Mouse (Mus musculus): ENCODE measurements at regions not wholly inside any gene's neighbourhood (a gene's known extent, or its start where the extent isn't known, plus 50 kb on each side); places are given as distances from the start of the nearest gene placed in this dataset.

- no peaks in the 10 kb centered on the region for H3K36me3 ChIP-seq (ENCODE audit: control insufficient read depth, insufficient read depth, low read length)
Measured at GRCm38 (mm10) chr2:50538068-50538467, 241.5 kb upstream of the Mmadhc start.

GRCm38 (mm10) chr2:50535085-50535878, 238.7 kb upstream of the Mmadhc start:
- Histone ChIP-seq H3K9me3 (replicated peaks; ENCODE audit: control insufficient read depth, low read length, poor library complexity, severe bottlenecking) (no peaks in the 10 kb centered on the region), H3K36me3 (ENCODE audit: control insufficient read depth, insufficient read depth, low read length) (no peaks in the 10 kb centered on the region), H3K9ac (ENCODE audit: low read depth, low read length) (no peak overlapping the region), H3K4me2 (ENCODE audit: low read length) (no peak overlapping the region), H3K4me3 (ENCODE audit: low read depth, low read length) (no peak overlapping the region), H3K27me3 (ENCODE audit: control insufficient read depth, insufficient read depth, low read depth, low read length) (no peaks in the 10 kb centered on the region), H3K4me1 (ENCODE audit: control insufficient read depth, insufficient read depth, low read length) (no peaks in the 10 kb centered on the region), H3K27ac (ENCODE audit: low read length) (no peak overlapping the region)
- ATAC-seq, result no peak
- 89% methylated on average over 4 of the region's 4 CpGs for WGBS

More at GRCm38 (mm10) chr2:50538068-50538467, 241.5 kb upstream of the Mmadhc start:
- Histone ChIP-seq H3K27me3 (ENCODE audit: control insufficient read depth, insufficient read depth, low read depth, low read length) (no peaks in the 10 kb centered on the region), H3K4me2 (ENCODE audit: low read length) (no peak overlapping the region), H3K4me1 (ENCODE audit: control insufficient read depth, insufficient read depth, low read length) (no peaks in the 10 kb centered on the region), H3K4me3 (ENCODE audit: low read depth, low read length) (no peak overlapping the region), H3K9ac (ENCODE audit: low read depth, low read length) (no peak overlapping the region), H3K27ac (ENCODE audit: low read length) (no peak overlapping the region), H3K9me3 (replicated peaks; ENCODE audit: control insufficient read depth, low read length, poor library complexity, severe bottlenecking) (no peaks in the 10 kb centered on the region)
- ATAC-seq, result no peak
- 68% methylated on average over 5 of the region's 5 CpGs for WGBS

GRCm38 (mm10) chr2:50533702-50534101, 237.1 kb upstream of the Mmadhc start:
- Histone ChIP-seq H3K36me3 (ENCODE audit: control insufficient read depth, insufficient read depth, low read length) (no peaks in the 10 kb centered on the region), H3K27me3 (ENCODE audit: control insufficient read depth, insufficient read depth, low read depth, low read length) (no peaks in the 10 kb centered on the region), H3K4me2 (ENCODE audit: low read length) (no peak overlapping the region), H3K4me1 (ENCODE audit: control insufficient read depth, insufficient read depth, low read length) (no peaks in the 10 kb centered on the region), H3K27ac (ENCODE audit: low read length) (no peak overlapping the region), H3K9ac (ENCODE audit: low read depth, low read length) (no peak overlapping the region), H3K4me3 (ENCODE audit: low read depth, low read length) (no peak overlapping the region), H3K9me3 (replicated peaks; ENCODE audit: control insufficient read depth, low read length, poor library complexity, severe bottlenecking) (no peaks in the 10 kb centered on the region)
- ATAC-seq, result no peak
- WGBS, result 93% methylated on average over 2 of the region's 2 CpGs

DNA sequence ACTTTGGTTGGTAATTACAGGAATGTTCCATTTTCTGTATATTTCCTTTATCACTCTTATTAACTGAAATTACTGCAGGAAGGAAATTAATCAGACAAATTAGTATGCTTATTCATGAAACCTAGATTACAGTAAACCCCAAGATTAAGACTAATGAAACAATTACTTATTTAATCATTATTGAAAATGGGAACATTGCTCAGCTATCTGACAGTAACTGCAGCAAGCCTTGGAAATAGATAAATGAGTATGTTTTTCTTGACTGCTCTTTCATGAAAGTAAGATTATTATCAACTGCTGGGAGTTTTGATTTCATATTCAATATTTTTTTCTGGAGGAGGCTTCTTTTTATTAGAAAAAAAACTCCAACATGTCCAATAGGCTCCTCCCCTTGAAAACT, 230.8 kb upstream of the Mmadhc start:
- Histone ChIP-seq H3K4me3 (ENCODE audit: low read depth, low read length) (no peak overlapping the region), H3K4me1 (ENCODE audit: control insufficient read depth, insufficient read depth, low read length) (no peaks in the 10 kb centered on the region), H3K9ac (ENCODE audit: low read depth, low read length) (no peak overlapping the region), H3K27me3 (ENCODE audit: control insufficient read depth, insufficient read depth, low read depth, low read length) (no peaks in the 10 kb centered on the region), H3K9me3 (replicated peaks; ENCODE audit: control insufficient read depth, low read length, poor library complexity, severe bottlenecking) (no peaks in the 10 kb centered on the region), H3K27ac (ENCODE audit: low read length) (no peak overlapping the region), H3K4me2 (ENCODE audit: low read length) (no peak overlapping the region), H3K36me3 (ENCODE audit: control insufficient read depth, insufficient read depth, low read length) (no peaks in the 10 kb centered on the region)
- ATAC-seq, result no peak

DNA sequence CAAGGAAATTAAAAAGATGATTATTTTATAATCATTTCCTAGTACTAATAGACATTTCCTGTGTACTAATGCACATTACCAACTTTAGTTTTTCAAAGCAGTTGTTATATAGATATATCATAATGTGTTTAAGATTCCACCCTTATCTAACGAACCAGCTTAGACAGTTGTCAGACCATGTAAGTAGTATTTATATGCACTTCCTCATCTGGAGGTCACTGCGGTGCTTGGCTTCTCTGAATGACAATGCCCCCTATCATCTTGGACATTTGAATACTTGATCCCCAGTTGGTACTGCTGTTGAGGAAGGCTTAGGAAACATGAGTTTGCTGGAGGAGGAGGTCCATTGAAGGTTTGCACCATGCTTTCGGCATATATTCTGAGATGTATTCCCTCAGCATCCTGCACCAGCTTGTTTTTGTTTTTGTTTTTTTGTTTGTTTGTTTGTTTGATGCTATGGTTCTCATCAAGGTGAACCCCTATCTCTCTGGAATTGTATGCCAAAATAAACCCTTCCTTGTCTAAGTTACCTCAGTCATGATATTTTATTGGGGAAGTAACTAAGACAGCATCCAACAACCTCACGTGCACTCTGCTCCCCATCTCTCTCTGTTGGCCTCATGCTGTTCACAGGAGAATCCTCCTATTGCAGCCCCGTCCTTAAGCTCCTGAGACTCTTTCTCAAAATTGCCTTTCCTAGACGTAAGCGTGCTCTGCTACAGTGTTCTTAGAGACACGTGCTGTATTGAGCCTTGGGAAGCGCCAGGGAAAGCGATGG, 228.4 kb upstream of the Mmadhc start:
- Histone ChIP-seq H3K4me3 (ENCODE audit: low read depth, low read length) (no peak overlapping the region), H3K36me3 (ENCODE audit: control insufficient read depth, insufficient read depth, low read length) (no peaks in the 10 kb centered on the region), H3K9me3 (replicated peaks; ENCODE audit: control insufficient read depth, low read length, poor library complexity, severe bottlenecking) (no peaks in the 10 kb centered on the region), H3K4me2 (ENCODE audit: low read length) (no peak overlapping the region), H3K27ac (ENCODE audit: low read length) (no peak overlapping the region), H3K4me1 (ENCODE audit: control insufficient read depth, insufficient read depth, low read length) (peaks cover 4% of the 10 kb centered on the region), H3K9ac (ENCODE audit: low read depth, low read length) (no peak overlapping the region), H3K27me3 (ENCODE audit: control insufficient read depth, insufficient read depth, low read depth, low read length) (no peaks in the 10 kb centered on the region)
- 86% methylated on average over 10 of the region's 10 CpGs for WGBS
- ATAC-seq, result no peak

DNA sequence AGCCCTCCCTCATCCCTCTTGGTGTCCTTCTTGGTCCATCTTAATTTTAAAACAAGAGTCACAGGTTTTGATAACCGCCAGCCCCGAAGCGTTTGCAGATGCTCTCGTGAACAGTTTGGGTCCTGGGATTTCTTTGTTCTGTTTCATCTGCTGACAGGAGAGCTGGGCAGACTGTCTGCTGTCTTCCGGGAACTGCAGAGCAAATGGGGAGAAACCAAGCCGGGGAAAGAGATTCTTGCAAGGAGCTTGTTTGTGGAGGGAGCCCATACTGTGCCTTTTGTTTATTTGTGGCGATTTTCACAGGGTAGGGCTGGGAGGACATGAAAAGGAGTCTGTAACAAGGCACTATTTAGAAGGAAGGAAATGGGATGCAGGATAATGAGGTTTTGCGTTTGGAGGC, 223.6 kb upstream of the Mmadhc start:
- Histone ChIP-seq H3K4me1 (ENCODE audit: control insufficient read depth, insufficient read depth, low read length) (peaks cover 6% of the 10 kb centered on the region), H3K4me2 (ENCODE audit: low read length) (peak overlapping the region; percentile 15), H3K27ac (ENCODE audit: low read length) (peak overlapping the region; percentile 44), H3K4me3 (ENCODE audit: low read depth, low read length) (no peak overlapping the region), H3K36me3 (ENCODE audit: control insufficient read depth, insufficient read depth, low read length) (no peaks in the 10 kb centered on the region), H3K9ac (ENCODE audit: low read depth, low read length) (no peak overlapping the region), H3K27me3 (ENCODE audit: control insufficient read depth, insufficient read depth, low read depth, low read length) (no peaks in the 10 kb centered on the region), H3K9me3 (replicated peaks; ENCODE audit: control insufficient read depth, low read length, poor library complexity, severe bottlenecking) (no peaks in the 10 kb centered on the region)
- peak; percentile 48; the same call in 1 of the 2 replicates for ATAC-seq
- WGBS, result 15% methylated on average over 8 of the region's 8 CpGs

DNA sequence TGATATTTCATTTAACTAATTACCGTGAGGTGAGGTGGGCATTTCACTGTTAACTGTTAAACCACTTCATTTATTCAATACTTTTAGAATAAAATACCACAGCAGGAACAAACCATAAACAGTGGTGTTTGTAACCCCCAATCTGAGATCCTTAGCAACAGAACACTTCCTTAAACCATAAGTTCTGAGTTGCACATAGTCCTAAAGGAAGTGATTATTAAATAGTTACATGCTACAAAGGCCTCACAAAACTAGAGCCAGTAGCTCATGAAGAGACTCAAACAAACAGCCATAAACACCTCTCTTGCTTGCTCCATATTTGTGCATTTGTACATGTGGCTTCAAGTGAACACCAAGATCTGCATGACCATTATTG, 222.5 kb upstream of the Mmadhc start:
- no peak for ATAC-seq
- Histone ChIP-seq H3K4me3 (ENCODE audit: low read depth, low read length) (no peak overlapping the region), H3K9me3 (replicated peaks; ENCODE audit: control insufficient read depth, low read length, poor library complexity, severe bottlenecking) (no peaks in the 10 kb centered on the region), H3K27ac (ENCODE audit: low read length) (no peak overlapping the region), H3K36me3 (ENCODE audit: control insufficient read depth, insufficient read depth, low read length) (no peaks in the 10 kb centered on the region), H3K27me3 (ENCODE audit: control insufficient read depth, insufficient read depth, low read depth, low read length) (no peaks in the 10 kb centered on the region), H3K9ac (ENCODE audit: low read depth, low read length) (no peak overlapping the region), H3K4me2 (ENCODE audit: low read length) (no peak overlapping the region), H3K4me1 (ENCODE audit: control insufficient read depth, insufficient read depth, low read length) (peaks cover 6% of the 10 kb centered on the region)
- WGBS, result 88% methylated on average over 1 of the region's 1 CpGs

DNA sequence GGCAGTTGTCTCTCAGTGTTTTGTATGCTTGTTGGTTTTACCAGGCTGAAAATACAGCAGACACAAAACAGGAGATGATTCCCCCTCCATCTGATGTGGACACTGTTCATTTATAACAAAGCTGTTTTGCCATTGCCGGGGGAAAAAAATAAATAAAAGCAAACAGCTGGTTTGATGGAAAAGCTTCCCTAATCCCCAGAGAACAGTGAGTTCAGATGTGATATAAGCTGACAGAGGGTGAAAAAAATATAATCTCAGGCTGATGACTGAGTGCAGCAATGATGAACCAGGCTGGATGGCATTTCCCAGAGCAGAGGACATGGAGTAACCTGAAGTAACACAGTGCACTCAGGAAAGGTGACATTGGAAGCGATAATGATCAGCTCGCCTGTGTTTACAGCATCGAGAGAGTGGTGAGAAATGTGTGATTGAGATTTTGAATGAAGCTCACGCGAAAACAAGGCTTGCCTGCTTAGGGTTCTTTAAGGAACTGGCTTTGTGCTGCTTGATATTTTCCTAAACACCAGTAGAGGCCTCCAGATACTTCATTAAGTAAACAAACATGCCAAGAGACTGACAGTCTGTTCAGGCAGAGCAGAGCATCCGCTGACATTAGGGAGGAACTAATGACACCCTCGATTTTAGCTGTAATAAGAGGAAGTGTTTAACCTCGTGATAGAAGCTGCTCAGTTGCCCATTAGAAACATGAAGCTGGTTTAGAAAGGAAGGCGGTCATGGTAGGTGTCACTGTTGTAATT, 221.9 kb upstream of the Mmadhc start:
- H3K27ac ChIP-seq (ENCODE audit: low read length), result peak overlapping the region; percentile 54
- H3K4me1 ChIP-seq (ENCODE audit: control insufficient read depth, insufficient read depth, low read length), result peaks cover 6% of the 10 kb centered on the region
- no peak overlapping the region for H3K4me3 ChIP-seq (ENCODE audit: low read depth, low read length)
- H3K4me2 ChIP-seq (ENCODE audit: low read length), result no peak overlapping the region
- WGBS, result 48% methylated on average over 10 of the region's 10 CpGs
- no peaks in the 10 kb centered on the region for H3K27me3 ChIP-seq (ENCODE audit: control insufficient read depth, insufficient read depth, low read depth, low read length)
- H3K9ac ChIP-seq (ENCODE audit: low read depth, low read length), result no peak overlapping the region
- H3K9me3 ChIP-seq (replicated peaks; ENCODE audit: control insufficient read depth, low read length, poor library complexity, severe bottlenecking), result no peaks in the 10 kb centered on the region
- H3K36me3 ChIP-seq (ENCODE audit: control insufficient read depth, insufficient read depth, low read length), result no peaks in the 10 kb centered on the region
- peak; percentile 76 for ATAC-seq
